Mouse (Mus musculus) limb, embryonic 14.5 days (tissue): ENCODE data around the gene Banf2. TPM values are rescaled to one million over a fixed set of nuclear protein-coding genes. Genes with fewer than 3 reads are reported as not detected.
A peak's percentile ranks its signal among the peaks of the same experiment; 100 is the strongest.

Experiments
- ATAC-seq: fragments of 200-750 bp; cut with Nextera tagmentation; 2 replicates; pipeline ENCODE4 v1.8.0; 2017; ENCODE audit warnings: low read depth, moderate number of reproducible peaks, moderate TSS enrichment; ENCODE audit not compliant: low FRiP score
- DNase-seq: peaks from one replicate; pipeline ENCODE4 v3.0.0-alpha.2; 2015; ENCODE audit warnings: low spot score
- H3K27ac ChIP-seq: fragments of 300-500 bp; sonication (generic); replicated peaks from 2 replicates; pipeline ENCODE4 v1.5.1; 2014; ENCODE audit warnings: low read depth, mild to moderate bottlenecking, low read length, moderate library complexity, mixed read lengths
- H3K27me3 ChIP-seq: fragments of 300-500 bp; sonication (generic); 2 replicates; pipeline ENCODE4 v1.6.1; 2014; ENCODE audit warnings: low read length, mixed read lengths; ENCODE audit not compliant: control insufficient read depth, insufficient read depth
- H3K36me3 ChIP-seq: fragments of 300-500 bp; sonication (generic); 2 replicates; pipeline ENCODE4 v1.6.1; 2014; ENCODE audit warnings: mild to moderate bottlenecking, low read length, moderate library complexity, mixed read lengths; ENCODE audit not compliant: control insufficient read depth, insufficient read depth
- H3K4me1 ChIP-seq: fragments of 300-500 bp; sonication (generic); 2 replicates; pipeline ENCODE4 v1.6.1; 2014; ENCODE audit warnings: antibody characterized with exemption, low read length, mixed read lengths; ENCODE audit not compliant: control insufficient read depth, insufficient read depth
- H3K4me2 ChIP-seq: fragments of 300-500 bp; sonication (generic); replicated peaks from 2 replicates; pipeline ENCODE4 v1.6.1; 2014; ENCODE audit warnings: low read depth, mild to moderate bottlenecking, low read length, moderate library complexity; ENCODE audit not compliant: severe bottlenecking
- H3K4me3 ChIP-seq: fragments of 300-500 bp; sonication (generic); replicated peaks from 2 replicates; pipeline ENCODE4 v1.5.1; 2014; ENCODE audit warnings: low read length
- H3K9ac ChIP-seq: fragments of 300-500 bp; sonication (generic); 2 replicates; pipeline ENCODE4 v1.6.1; 2014; ENCODE audit warnings: mild to moderate bottlenecking, low read depth, low read length, moderate library complexity; ENCODE audit not compliant: severe bottlenecking
- H3K9me3 ChIP-seq: fragments of 300-500 bp; sonication (generic); 2 replicates; pipeline ENCODE4 v1.6.1; 2016; ENCODE audit warnings: low read length; ENCODE audit not compliant: control insufficient read depth
- POLR2A ChIP-seq: fragments of 200-500 bp; IDR thresholded peaks from 2 replicates; pipeline ENCODE4 v1.8.0; 2012; ENCODE audit warnings: inconsistent platforms, mild to moderate bottlenecking, moderate library complexity, borderline replicate concordance; ENCODE audit not compliant: insufficient read depth, insufficient read length; ENCODE audit errors: extremely low read depth
- WGBS: fragments of 180-500 bp; shearing (Covaris S2); extraction: QIAGEN DNeasy Blood & Tissue Kit; methylation state at CpG from one replicate; pipeline ENCODE4 v1.1.7; 2014; 5-methylcytosine and 5-hydroxymethylcytosine counted together
- polyA plus RNA-seq, 2 experiments: library from polyadenylated mRNA; depleted of rRNA in 1 of 2; stranded (reverse) in 1 of 2; unstranded in 1 of 2; fragments of >200 nt; fragmentation: Nextera tagmentation in 1 of 2; extraction: Ambion mirVana in 1 of 2; gene quantifications; 2 replicates each; pipeline versions ENCODE4 v1.2.1 to v1.2.3; 2012 to 2014

Banf2 gene
- polyA plus RNA-seq, 2 experiments: not detected

GRCm38 (mm10) chr2:144120186-144120823 lies 87.4 kb downstream of the Banf2 start:
- 58% methylated on average over 7 of the region's 7 CpGs for WGBS
- DNase-seq: peak; percentile 72

GRCm38 (mm10) chr2:144122068-144122467 lies 89.2 kb downstream of the Banf2 start:
- TF ChIP-seq POLR2A: no peak
- no peaks in the 10 kb centered on the region for H3K36me3 ChIP-seq
- WGBS: 93% methylated on average over 16 of the region's 16 CpGs

More at GRCm38 (mm10) chr2:144120186-144120823, 87.4 kb downstream of the Banf2 start:
- TF ChIP-seq POLR2A: no peak
- ATAC-seq: no peak
- Histone ChIP-seq H3K4me2 (no peak overlapping the region), H3K9me3 (no peaks in the 10 kb centered on the region), H3K27me3 (no peaks in the 10 kb centered on the region), H3K4me1 (peaks cover 33% of the 10 kb centered on the region), H3K9ac (no peak overlapping the region), H3K36me3 (no peaks in the 10 kb centered on the region), H3K4me3 (no peak overlapping the region), H3K27ac (peak overlapping the region; percentile 65)

More at GRCm38 (mm10) chr2:144122068-144122467, 89.2 kb downstream of the Banf2 start:
- H3K4me1 ChIP-seq: peaks cover 33% of the 10 kb centered on the region
- no peaks in the 10 kb centered on the region for H3K27me3 ChIP-seq
- no peak overlapping the region for H3K27ac ChIP-seq
- DNase-seq: no peak
- H3K9me3 ChIP-seq: no peaks in the 10 kb centered on the region
- H3K9ac ChIP-seq: no peak overlapping the region
- no peak overlapping the region for H3K4me3 ChIP-seq
- no peak overlapping the region for H3K4me2 ChIP-seq
- no peak for ATAC-seq

Other genes starting within 250 kb of the Banf2 start
- 1.9 and 2.2 TPM in 2 replicates for gene Bfsp1, start 169.9 kb upstream of the Banf2 start, polyA plus RNA-seq (2012; rRNA removed)
- gene Bfsp1, start 169.9 kb upstream of the Banf2 start, polyA plus RNA-seq (2014; fragmentation: Nextera tagmentation; extraction: Ambion mirVana): 2.3 and 3.1 TPM in 2 replicates
- 88.1 and 111 TPM in 2 replicates for gene Dstn, start 117.7 kb upstream of the Banf2 start, polyA plus RNA-seq (2012; rRNA removed)
- 420 and 437 TPM in 2 replicates for gene Dstn, start 117.7 kb upstream of the Banf2 start, polyA plus RNA-seq (2014; fragmentation: Nextera tagmentation; extraction: Ambion mirVana)
- gene Rrbp1, start 21.8 kb upstream of the Banf2 start, polyA plus RNA-seq (2012; rRNA removed): 194 and 325 TPM in 2 replicates
- 185 and 200 TPM in 2 replicates for gene Rrbp1, start 21.8 kb upstream of the Banf2 start, polyA plus RNA-seq (2014; fragmentation: Nextera tagmentation; extraction: Ambion mirVana)
- 10.2 and 11.4 TPM in 2 replicates for gene Mgme1, start 237.6 kb downstream of the Banf2 start, polyA plus RNA-seq (2012; rRNA removed)
- 15.2 and 17.2 TPM in 2 replicates for gene Mgme1, start 237.6 kb downstream of the Banf2 start, polyA plus RNA-seq (2014; fragmentation: Nextera tagmentation; extraction: Ambion mirVana)
- 133 and 153 TPM in 2 replicates for gene Snx5, start 237.8 kb downstream of the Banf2 start, polyA plus RNA-seq (2012; rRNA removed)
- 129 and 130 TPM in 2 replicates for gene Snx5, start 237.8 kb downstream of the Banf2 start, polyA plus RNA-seq (2014; fragmentation: Nextera tagmentation; extraction: Ambion mirVana)